Mouse (Mus musculus) thymus, adult 2 months (tissue): Measurements from ENCODE around the gene Steap2. TPM values are rescaled to one million over a fixed set of nuclear protein-coding genes. Genes with fewer than 3 reads are reported as not detected.
A peak's percentile ranks its signal among the peaks of the same experiment; 100 is the strongest.

Source experiments
- DNase-seq: peaks from one replicate; pipeline ENCODE4 v3.0.0; 2021
- H3K27ac ChIP-seq: fragments of 200-500 bp; 2 replicates; pipeline ENCODE4 v1.5.1; 2012; ENCODE audit warnings: low read length, control low read depth; ENCODE audit not compliant: control insufficient read depth, insufficient read depth
- H3K27me3 ChIP-seq: fragments of 200-500 bp; 2 replicates; pipeline ENCODE4 v1.6.1; 2012; ENCODE audit warnings: mild to moderate bottlenecking, low read length, moderate library complexity, mixed read lengths; ENCODE audit not compliant: control insufficient read depth, insufficient read depth
- H3K36me3 ChIP-seq: fragments of 200-500 bp; 2 replicates; pipeline ENCODE4 v1.6.1; 2012; ENCODE audit warnings: mild to moderate bottlenecking, low read length, moderate library complexity; ENCODE audit not compliant: control insufficient read depth, insufficient read depth
- H3K4me1 ChIP-seq: fragments of 200-500 bp; replicated peaks from 2 replicates; pipeline ENCODE4 v1.6.1; 2012; ENCODE audit warnings: low read length; ENCODE audit not compliant: control insufficient read depth, insufficient read depth
- H3K4me3 ChIP-seq: fragments of 200-500 bp; 2 replicates; pipeline ENCODE4 v1.5.1; 2012; ENCODE audit warnings: mild to moderate bottlenecking, low read length, control low read depth, moderate library complexity; ENCODE audit not compliant: control insufficient read depth, insufficient read depth
- CTCF ChIP-seq: fragments of 200-500 bp; IDR thresholded peaks from 2 replicates; pipeline ENCODE4 v1.5.1; 2012; ENCODE audit warnings: mild to moderate bottlenecking, control low read depth, low read length, moderate library complexity, borderline replicate concordance; ENCODE audit not compliant: control insufficient read depth, poor library complexity, insufficient read depth; ENCODE audit errors: extremely low read depth
- POLR2A ChIP-seq: fragments of 200-500 bp; IDR thresholded peaks from 2 replicates; pipeline ENCODE4 v1.6.1; 2012; ENCODE audit warnings: mild to moderate bottlenecking, low read length, control low read depth, moderate library complexity; ENCODE audit not compliant: control insufficient read depth, poor library complexity, insufficient read depth; ENCODE audit errors: extremely low read depth
- WGBS: fragments of 180-500 bp; shearing (Covaris S2); methylation state at CpG from one replicate; pipeline ENCODE4 v1.1.7; 2018; 5-methylcytosine and 5-hydroxymethylcytosine counted together
- polyA plus RNA-seq: library from polyadenylated mRNA; depleted of rRNA; stranded (reverse); fragments of >200 nt; gene quantifications from 2 replicates; pipeline ENCODE4 v1.2.3, GENCODE M21; 2012

The Steap2 gene
- polyA plus RNA-seq, 1 experiment = 0.42 TPM

- WGBS = 85% methylated on average over 3 of the region's 3 CpGs
- H3K36me3 ChIP-seq = no peaks in the 10 kb centered on the region
- H3K4me1 ChIP-seq = no peaks in the 10 kb centered on the region
- DNase-seq = no peak
- no peaks in the 10 kb centered on the region for H3K27me3 ChIP-seq
- no peak overlapping the region for H3K27ac ChIP-seq
- TF ChIP-seq CTCF = no peak
- no peak for TF ChIP-seq POLR2A
- no peak overlapping the region for H3K4me3 ChIP-seq
Observed at GRCm38 (mm10) chr5:5676082-5676481, 18.3 kb downstream of the Steap2 start.

- Histone ChIP-seq H3K4me3 (no peak overlapping the region), H3K36me3 (no peaks in the 10 kb centered on the region), H3K4me1 (no peaks in the 10 kb centered on the region), H3K27ac (no peak overlapping the region), H3K27me3 (no peaks in the 10 kb centered on the region; the same call in 1 of the 2 replicates)
- no peak for DNase-seq
- TF ChIP-seq POLR2A (no peak), CTCF (no peak)
- WGBS = 85% methylated on average over 7 of the region's 7 CpGs
Observed at GRCm38 (mm10) chr5:5668920-5669319, 25.5 kb downstream of the Steap2 start.

GRCm38 (mm10) chr5:5664371-5664926, 29.9 kb downstream of the Steap2 start:
- no peak overlapping the region for H3K27ac ChIP-seq

GRCm38 (mm10) chr5:5663655-5664370, 30.6 kb downstream of the Steap2 start, which contains the start of gene Cfap69:
TSS of gene Cfap69 (minus strand) at chr5:5664239.
- DNase-seq = peak; percentile 1
- WGBS = 3% methylated on average over 48 of the region's 48 CpGs
- TF ChIP-seq CTCF = no peak
- no peak for TF ChIP-seq POLR2A

More at GRCm38 (mm10) chr5:5664371-5664926, 29.9 kb downstream of the Steap2 start:
- DNase-seq = no peak
- no peaks in the 10 kb centered on the region for H3K36me3 ChIP-seq
- no peaks in the 10 kb centered on the region for H3K4me1 ChIP-seq
- no peak for TF ChIP-seq CTCF
- no peak for TF ChIP-seq POLR2A
- no peak overlapping the region for H3K4me3 ChIP-seq
- 72% methylated on average over 6 of the region's 6 CpGs for WGBS
- H3K27me3 ChIP-seq = no peaks in the 10 kb centered on the region; the same call in 1 of the 2 replicates

GRCm38 (mm10) chr5:5663057-5663456, 31.3 kb downstream of the Steap2 start:
- DNase-seq = no peak
- H3K27ac ChIP-seq = no peak overlapping the region
- H3K4me1 ChIP-seq = no peaks in the 10 kb centered on the region
- 61% methylated on average over 6 of the region's 6 CpGs for WGBS
- TF ChIP-seq CTCF = no peak
- no peak for TF ChIP-seq POLR2A
- H3K36me3 ChIP-seq = no peaks in the 10 kb centered on the region
- no peaks in the 10 kb centered on the region; the same call in 1 of the 2 replicates for H3K27me3 ChIP-seq
- H3K4me3 ChIP-seq = no peak overlapping the region

More at GRCm38 (mm10) chr5:5663655-5664370, 30.6 kb downstream of the Steap2 start, which contains the start of gene Cfap69:
- no peaks in the 10 kb centered on the region; the same call in 1 of the 2 replicates for H3K27me3 ChIP-seq
- no peaks in the 10 kb centered on the region for H3K36me3 ChIP-seq
- no peak within 1 kb of the TSS for H3K27ac ChIP-seq
- no peaks in the 10 kb centered on the region for H3K4me1 ChIP-seq
- 0 out of 2 replicates have a peak within 1 kb of the TSS, but pooled peaks have one; percentile 1 for H3K4me3 ChIP-seq

- no peaks in the 10 kb centered on the region for H3K4me1 ChIP-seq
- H3K4me3 ChIP-seq = no peak overlapping the region
- H3K27me3 ChIP-seq = no peaks in the 10 kb centered on the region; the same call in 1 of the 2 replicates
- no peaks in the 10 kb centered on the region for H3K36me3 ChIP-seq
- DNase-seq = no peak
- no peak for TF ChIP-seq CTCF
- no peak for TF ChIP-seq POLR2A
- no peak overlapping the region for H3K27ac ChIP-seq
- 4% methylated on average over 2 of the region's 2 CpGs for WGBS
Observed at GRCm38 (mm10) chr5:5658680-5659079, 35.7 kb downstream of the Steap2 start.

- no peaks in the 10 kb centered on the region for H3K27me3 ChIP-seq
- H3K4me3 ChIP-seq = no peak overlapping the region
- TF ChIP-seq CTCF = no peak
- no peak for TF ChIP-seq POLR2A
- DNase-seq = no peak
- H3K27ac ChIP-seq = no peak overlapping the region
- H3K4me1 ChIP-seq = no peaks in the 10 kb centered on the region
- no peaks in the 10 kb centered on the region for H3K36me3 ChIP-seq
- WGBS = 88% methylated on average over 2 of the region's 2 CpGs
Observed at GRCm38 (mm10) chr5:5657932-5658331, 36.4 kb downstream of the Steap2 start.
